Mouse (Mus musculus) fat pad, adult 2 months (tissue): Measurements from ENCODE around the gene Snrpg.
A peak's percentile ranks its signal among the peaks of the same experiment; 100 is the strongest.
"Not testable (repeated sequence)": the region's sequence is repeated elsewhere in the genome, so short reads cannot be mapped to it uniquely, and the experiment has no call there.

ENCODE experiments used
- DNase-seq: peaks from one replicate; pipeline ENCODE4 v3.0.0-alpha.2; 2011; ENCODE audit warnings: low read depth, low spot score; ENCODE audit errors: extremely low read depth

The Snrpg gene

DNA sequence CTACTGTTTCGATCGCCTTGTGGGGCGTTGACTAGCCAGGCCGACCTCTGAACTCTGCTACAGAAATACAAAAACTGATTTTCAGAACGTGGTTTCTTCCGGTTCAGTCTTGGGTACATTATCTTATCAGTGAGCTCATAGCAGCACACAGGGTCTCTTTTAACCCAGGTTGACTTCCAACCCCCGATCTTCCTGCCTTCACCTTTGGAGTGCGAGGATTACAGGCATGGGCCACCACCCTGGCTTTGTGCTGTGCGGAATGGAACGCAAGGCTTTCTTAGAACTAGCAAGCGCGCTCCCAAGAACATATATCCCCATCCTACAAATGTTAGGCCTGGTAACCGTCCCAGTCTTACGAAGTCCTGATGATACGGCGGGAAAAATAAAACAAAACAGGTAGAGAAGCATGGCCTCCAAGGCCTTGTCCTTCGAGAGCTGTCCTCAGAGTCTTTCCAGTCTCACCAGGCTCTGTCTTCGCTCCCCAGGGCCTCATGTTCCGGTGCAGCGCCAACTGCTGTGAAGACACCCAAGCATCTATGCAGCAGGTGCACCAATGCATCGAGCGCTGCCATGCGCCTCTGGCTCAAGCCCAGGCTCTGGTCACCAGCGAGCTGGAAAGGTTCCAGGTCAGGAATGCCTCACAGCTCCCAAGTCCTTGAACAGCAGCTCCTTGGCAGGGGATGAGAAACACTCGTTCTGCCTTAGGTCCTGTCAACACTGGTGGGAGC is 4.8 kb upstream of the Snrpg start:
- DNase-seq = no peak

DNA sequence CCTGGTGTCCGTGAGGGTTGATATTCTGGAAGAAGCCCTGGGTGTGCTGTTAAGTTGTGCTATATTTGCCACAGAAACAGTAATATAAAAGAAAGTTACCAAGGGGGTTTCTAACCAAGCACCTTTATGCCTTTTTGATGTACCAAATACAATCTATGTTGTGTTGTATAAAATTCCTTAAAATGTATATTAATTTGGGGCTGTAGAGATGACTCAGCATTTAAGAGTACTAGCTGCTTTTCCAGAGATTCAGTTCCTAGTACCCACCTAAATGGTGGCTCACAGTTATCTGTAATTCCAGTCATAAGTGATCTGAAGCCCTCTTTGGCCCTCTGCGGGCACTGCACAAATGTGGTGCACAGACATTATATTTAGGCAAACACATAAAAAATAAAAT is 4.3 kb upstream of the Snrpg start:
- DNase-seq = no peak

DNA sequence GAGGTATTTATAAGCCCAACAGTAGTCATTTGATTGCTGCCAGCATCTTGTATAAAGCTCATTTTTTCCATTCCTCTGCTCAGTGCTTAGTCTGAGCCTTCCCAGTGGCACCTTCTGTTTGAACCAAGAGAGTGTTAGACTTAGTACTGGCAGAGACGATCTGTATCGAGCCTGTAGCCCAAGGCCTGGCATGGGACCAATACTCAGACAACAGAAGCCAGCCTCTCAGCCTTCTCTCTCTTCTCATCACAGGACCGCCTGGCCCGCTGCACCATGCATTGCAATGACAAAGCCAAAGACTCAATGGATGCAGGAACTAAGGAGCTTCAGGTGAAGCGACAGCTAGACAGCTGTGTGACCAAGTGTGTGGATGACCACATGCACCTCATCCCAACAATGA is 2.6 kb upstream of the Snrpg start:
- DNase-seq = no peak

DNA sequence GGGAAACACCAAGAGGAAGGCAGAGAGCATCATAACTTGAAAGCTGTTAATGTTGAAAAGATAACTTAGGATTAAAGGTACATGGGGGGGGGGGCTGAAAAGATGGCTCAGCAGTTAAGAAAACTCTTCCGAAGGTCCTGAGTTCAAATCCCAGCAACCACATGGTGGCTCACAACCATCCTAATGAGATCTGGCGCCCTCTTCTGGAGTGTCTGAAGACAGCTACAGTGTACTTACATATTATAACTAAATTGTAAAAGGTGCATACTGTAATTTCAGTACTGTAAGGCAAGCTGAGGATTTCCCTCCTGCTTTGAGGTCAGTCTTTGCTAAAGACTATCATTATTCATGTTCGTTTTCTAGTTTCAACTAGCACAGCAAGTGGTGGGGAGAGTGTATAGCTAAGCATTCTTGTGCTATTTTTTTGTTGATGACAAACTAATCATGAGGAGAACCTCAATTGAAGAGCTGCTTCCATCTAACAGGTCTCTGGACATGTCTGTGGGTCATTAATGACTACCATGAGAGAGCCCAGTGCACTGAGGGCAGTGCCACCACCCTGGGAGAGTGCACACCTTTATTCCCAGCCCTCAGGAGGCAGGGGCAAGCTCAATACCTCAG is 901 bp upstream of the Snrpg start:
- DNase-seq = no peak

DNA sequence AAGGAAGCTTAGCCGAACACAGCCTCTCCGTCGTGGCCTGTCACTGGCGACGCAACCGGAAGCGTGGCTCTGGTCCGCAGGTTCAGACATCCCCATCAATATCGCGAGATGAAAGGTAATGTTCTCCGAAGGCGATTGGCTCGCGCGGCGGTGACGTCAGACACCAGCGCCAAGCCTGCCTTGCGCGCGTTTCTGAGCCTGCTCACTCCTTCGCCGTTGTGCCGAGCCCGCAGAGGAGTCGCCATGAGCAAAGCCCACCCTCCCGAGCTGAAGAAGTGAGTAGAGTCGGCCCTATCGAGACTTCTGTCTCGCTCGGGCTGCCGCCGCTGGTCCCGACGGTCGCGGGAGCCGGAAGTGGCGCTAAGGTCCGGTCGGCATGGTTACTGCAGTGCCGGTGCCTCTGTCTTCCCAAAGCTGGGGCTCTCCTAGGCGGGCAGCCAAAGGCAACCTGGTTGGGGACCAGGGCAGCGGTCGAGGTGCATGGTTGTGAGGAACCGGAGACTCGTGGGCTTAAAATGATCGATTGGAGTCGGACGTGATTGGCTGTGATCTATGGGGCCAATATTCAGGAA is 322 bp downstream of the Snrpg start:
- DNase-seq = no peak

DNA sequence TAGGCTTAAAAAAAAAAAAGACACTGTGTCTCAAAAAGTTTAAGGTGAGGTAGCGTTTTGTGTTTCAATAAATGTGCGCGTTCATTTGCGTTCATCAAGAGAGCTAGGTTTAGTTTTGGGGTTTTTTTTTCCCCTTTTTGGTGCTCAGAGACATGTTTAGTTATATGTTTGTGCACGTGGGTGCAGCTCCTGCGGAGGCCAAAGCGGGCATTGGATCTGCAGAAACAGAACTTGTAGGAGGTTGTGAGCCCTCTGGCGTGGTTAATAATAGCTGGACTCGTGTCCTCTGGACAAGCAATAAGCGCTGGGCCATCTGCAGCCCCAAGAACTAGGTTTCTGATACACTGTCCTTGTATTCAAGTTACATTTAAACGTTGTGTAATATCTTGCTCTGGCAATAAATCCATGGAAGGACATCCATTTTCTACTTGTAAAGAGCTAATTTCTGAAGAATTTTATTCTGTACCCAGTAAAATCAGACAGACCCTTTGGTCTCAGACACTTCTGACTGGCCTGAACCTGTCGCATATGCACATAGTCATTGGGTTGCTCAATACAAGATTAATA is 929 bp downstream of the Snrpg start:
- DNase-seq = no peak

DNA sequence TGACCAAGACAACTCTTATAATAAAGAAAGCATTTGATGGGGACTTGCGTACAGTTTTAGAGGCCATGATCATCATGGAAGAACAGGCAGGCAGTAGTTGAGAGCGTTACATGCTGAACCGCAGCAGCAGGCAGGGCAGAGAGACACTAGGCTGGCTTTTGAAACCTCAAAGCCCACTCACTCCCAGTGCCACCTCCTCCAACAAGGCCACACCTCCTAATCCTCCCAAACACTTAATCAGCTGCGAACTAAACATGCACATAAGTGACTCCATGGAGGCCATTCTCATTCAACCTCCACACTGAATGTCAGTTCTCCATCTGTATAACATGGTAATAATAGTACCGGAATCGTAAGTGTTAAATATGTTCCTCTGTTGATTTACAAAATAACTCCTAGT is 2.5 kb downstream of the Snrpg start:
- DNase-seq = no peak

DNA sequence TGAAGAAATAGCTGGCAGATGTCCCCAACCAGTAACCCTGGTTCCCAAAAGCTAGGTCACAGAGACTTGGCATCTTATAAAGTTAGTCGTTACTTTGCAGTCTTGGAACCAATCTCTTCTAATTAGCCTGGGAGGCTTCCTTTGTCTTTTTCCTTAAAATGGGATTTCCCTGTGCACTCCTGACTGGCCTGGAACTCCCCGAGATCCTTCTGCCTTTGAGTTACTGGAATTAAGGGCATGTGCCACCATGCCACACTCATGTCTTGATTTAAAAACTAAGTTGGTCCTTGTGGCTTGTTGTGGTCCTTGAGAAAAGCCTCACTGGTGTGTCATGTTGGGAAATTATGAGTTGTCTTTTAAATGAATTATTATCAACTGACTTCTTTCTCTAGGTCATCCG is 7.2 kb downstream of the Snrpg start:
- peak; percentile 67 for DNase-seq

DNA sequence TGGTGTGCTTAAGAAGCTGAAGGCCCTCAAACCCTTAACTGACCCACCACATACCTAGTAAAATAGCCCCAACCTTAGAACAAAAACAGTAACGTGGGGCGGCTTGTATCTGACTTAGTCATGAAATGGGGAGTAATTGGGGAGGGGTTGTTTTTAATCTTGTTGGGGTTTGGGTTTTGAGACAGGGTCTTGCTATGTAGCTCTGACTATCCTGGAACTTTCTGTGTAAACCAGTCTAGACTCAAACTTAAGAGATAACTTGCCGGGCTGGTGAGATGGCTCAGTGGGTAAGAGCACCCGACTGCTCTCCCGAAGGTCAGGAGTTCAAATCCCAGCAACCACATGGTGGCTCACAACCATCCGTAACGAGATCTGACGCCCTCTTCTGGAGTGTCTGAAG is 9.0 kb downstream of the Snrpg start:
- not testable (repeated sequence) for DNase-seq

DNA sequence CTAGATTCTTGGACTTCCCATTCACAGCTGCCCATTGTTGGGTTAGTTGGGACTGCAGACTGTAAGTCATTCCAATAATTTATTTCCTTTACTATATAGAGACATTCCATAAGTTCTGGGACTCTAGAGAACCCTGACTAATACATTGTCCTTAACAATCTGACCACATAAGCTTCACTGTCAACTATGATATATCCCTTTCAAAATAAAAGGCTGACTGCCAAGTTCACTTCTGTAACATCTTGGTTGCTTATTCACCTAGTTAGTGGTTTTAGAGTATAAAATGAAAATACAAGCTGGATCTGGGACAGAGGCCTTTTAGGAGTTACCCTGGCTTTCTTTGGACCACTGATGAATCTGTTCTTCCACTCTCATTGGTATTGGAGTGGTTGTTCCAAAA is 11.4 kb downstream of the Snrpg start:
- DNase-seq = no peak

DNA sequence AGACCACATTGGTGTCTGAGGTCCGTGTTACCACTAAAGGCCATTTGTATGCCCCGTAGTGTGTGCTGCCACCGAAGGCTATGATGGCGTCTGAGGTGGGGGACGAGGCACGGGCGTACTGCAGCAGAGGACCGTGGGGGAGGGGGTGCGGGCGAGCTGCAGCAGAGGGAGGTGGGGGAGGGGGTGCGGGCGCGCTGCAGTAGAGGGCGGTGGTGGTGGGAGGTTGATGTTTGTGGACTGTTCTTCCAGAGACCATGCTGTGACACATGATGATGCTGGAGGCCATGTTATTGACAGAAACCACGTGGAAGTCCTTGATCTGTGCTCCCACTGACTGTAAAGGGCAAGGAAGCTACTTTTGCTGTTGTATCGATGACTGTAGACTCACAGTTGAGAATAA is 12.3 kb downstream of the Snrpg start:
- DNase-seq = no peak

DNA sequence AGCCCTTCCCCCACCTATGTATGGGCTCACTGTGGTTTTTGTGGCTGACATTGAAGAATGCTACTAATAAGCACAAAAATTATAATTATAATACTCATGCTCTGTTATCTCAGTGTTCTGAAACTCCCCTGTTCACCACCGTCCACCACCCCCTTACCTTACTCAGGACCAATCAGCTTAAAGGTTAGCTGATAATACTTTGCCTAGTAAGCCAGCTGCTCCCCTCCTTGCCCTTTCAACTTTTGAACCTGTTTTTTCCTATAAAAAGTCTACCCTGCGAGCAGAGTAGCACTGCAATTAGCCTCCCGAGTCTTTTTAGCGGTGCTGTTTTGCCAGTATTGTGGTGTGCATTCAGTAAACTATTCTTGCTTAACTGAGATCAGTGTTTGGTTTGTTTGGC is 13.6 kb downstream of the Snrpg start:
- no peak for DNase-seq

DNA sequence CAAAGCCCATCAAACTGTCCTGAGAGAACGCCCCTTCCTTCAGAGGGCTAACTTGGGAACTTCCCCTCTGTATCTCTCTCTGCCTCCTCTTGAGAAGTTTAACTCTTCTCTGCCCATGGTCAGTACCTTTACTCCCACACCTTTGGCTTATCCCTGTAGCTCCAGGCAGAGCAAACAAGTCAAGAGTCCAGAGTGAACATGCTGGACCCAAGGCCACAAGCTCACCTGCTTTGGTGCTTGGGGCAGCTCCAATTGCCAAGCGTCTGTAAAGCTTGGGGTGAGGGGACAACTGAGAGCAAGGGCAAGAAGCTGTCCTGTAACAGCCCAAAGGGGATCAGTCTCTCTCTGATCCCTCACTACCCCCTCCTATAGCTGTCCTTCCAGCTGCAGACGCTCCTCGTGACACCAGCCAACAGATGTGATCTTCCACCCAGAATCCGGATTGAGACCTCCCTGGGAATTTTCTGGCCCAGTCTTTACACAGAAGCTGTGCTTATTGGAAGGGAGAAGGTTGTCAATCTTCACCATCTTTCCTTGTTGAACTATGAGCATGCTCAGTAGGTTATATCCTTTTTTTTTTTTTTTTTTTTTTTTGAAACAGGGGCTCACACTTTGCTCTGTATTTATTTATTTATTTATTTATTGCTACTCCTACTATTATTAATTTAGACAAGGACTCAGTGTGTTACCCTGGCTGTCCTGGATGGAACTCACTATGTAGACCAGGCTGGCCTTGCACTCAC is 14.4 kb downstream of the Snrpg start:
- no peak for DNase-seq

DNA sequence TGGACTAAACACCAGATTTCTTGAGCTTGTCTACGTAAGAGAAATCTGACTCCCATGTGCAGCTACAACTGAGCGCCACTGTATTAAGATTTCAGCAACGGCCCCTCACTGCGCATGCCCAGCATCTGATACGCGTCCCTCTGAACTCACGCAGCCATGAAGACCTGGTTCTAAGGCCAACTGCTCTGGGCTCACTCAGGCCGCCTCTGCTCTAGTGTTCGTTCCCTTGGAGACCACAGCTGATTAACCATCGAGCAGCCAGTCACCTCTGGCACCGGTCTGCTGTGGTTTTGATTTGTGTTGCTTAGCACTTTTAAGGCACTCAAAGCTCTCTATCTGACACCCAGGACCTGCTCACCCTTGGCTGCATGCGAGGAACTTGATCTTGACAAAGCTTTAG is 16.2 kb downstream of the Snrpg start:
- DNase-seq = no peak

DNA sequence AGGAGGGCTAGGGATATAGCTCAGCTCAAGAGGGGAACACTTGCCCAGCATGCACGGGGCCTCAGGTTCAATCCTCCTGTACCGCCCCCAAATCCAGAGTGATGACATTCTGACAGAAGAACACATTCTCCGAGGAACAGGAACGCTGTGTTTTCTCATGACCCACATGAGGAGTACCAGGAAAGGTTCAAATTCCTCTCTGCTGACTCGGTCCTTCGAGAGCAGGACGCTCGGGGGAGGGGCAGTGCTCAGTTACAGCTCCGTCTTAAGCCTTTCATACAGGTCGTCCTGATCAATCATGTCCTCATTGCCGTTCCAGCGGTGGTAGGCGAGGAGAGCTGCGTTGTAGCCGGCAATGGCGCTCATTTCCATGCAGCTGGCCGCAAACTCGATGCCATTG is 17.4 kb downstream of the Snrpg start:
- DNase-seq = no peak

DNA sequence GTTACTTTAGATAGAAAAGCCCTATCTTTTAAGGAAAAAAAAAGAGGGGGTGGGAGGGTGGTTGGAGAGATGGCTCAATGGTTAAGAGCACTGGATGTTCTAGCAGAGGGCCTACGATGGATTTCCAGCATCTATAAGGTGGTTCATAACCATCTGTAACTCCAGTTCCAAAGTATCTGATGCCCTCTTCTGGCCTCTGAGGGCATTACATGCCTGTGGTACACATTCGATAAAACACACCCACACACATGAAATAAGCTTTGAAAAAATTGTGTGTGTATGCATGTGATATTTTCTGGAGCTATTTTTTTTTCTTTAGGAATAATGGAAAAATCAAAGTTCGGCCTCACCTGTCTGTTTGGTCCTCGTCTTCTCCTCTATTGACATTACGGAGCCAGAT is 20.2 kb downstream of the Snrpg start:
- DNase-seq = no peak

DNA sequence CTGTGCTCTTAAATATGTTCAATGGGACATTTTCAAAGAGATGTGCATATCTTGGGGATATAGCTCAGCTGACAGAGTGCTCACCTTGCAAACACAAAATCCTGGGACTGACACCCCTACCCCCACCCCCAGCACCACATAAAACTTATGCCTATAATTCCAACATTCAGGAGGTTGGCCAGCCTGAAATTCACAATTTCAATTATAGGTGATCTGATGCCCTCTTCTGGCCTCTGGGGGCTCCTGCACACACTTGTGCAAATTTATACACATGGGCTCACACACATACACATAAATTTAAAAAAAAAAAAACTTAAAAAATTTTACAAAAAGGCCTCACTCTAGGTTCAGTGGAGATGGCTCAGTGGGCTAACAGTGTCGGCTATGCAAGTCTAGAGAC is 22.1 kb downstream of the Snrpg start:
- DNase-seq = no peak

DNA sequence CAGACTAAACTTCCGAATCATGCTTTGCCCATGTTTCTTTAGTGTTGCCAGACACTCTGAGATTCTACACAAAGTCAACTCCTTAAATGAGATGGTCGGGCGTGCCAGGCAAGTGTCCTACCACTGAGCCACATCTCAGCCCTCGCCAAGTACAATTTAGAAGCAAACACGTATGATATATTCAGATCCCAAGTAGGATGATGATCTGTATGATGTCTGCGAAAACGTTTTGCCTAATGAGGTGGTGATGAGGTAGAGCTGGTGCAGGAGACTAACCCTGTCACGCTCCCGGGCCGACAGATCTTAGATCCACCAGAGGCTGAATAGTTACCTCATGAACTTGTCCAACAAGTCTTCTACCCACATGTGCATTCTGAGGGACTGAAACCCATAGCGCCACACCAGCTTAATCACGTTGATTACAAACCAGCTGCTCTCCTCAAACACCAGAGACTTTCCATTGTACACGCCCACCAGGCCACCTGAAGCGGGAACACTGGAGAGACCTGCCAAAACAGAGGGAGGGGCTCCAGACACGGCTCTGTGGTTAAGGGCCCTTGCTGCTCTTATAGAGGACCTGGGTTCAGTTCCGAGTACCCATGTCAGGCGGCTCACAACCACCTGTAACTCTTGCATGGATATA is 23.1 kb downstream of the Snrpg start:
- DNase-seq = peak; percentile 66

DNA sequence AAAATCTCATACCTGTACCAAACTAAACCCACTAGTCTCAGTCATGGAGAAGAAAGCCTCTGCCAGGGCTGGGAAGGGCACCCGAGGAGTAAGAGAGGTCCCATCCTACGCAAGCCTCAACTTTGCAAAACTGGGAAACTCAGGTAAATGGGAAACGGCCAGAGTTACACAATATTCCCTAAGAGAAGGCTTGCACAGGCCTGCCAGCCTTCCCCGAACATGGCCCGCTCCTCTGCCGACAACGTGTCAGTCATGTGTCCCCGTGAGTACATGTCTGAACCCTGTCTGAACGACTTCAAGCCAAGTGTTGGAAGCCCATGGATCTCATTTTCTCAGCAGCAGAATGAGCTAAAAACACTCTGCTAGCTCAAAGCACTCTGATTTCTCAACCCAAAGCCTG is 23.9 kb downstream of the Snrpg start:
- DNase-seq = peak; percentile 88

DNA sequence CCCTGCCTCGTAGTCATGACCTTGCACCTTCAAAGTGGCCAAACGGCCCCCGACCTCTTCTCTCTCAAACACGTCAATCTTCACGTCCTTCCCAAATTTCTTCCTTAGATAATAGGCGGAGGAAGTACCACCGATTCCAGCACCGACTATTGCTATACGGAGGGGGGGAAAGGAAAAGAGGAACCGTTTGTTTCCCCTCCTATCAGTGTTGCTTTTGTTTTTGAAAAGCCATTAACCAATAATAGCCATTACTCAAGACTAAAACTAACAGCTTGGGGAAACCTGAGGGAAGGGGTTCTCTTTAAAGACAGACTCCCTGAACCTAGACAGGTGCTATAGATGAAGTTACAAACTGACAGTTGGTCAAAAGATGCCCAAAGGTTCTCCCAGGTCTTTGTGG is 24.9 kb downstream of the Snrpg start:
- no peak for DNase-seq

DNA sequence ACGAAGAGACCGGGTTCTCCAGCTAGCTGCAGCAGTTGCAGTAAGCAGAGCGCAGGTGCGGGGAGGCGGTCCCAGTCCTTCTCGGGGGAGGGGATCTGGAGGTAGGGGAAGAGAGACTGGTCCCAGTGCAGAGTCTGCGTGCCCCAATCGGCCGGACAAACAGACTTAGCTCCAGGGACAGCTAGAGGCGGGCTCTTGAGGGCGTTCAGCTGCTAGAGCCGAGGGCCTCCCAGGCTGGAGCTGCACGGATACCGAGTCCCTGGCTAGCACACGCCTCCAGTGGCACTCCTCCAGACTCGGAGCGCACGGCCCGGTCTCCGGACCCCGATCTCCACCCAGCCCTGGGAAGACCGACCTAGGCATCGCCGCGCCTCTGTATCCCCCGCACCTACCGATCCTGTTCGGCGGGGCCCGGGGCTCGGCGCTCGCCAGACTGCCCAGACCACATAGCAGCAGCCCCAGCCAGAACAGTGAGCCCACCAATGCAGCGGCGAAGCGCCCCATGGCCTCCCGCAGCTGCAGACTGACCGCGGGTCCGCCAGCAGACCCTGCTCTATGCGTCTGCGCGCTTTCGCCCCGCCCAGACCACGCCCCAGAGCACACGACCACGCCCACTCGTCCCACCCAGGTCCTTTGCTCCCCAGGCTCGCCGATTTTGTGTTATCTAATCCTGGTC is 25.6 kb downstream of the Snrpg start, which contains the start of gene Pcyox1:
Gene Pcyox1, minus strand, starts transcription at position 574 of the 676 bp plus-strand sequence.
- no peak for DNase-seq
